Mouse (Mus musculus) megakaryocyte, embryonic 14.5 days (primary cell): ENCODE results near the gene Hnf1a.

Source experiments
- FLI1 ChIP-seq: IDR thresholded peaks from 2 replicates; pipeline ENCODE4 v1.6.1; 2012; ENCODE audit warnings: low read length, inconsistent platforms, mixed read lengths
- GATA1 ChIP-seq: IDR thresholded peaks from 3 replicates; pipeline ENCODE4 v1.6.1; 2012; ENCODE audit warnings: mixed read lengths, low read length, inconsistent platforms, borderline replicate concordance

- no peak for TF ChIP-seq FLI1
- no peak for TF ChIP-seq GATA1
These were observed 47.9 kb downstream of the Hnf1a start, which contains the start of gene Oasl1 for GRCm38 (mm10) chr5:114922998-114923473.
